Mouse (Mus musculus) liver, embryonic 16.5 days (tissue): ENCODE measurements around the gene Ttpal. TPM values are rescaled to one million over a fixed set of nuclear protein-coding genes. Genes with fewer than 3 reads are reported as not detected.

Experiments used
- ATAC-seq: fragments of 200-750 bp; cut with Nextera tagmentation; 2 replicates; pipeline ENCODE4 v1.8.0; 2017; ENCODE audit warnings: low read depth, mild to moderate bottlenecking, moderate number of reproducible peaks, moderate library complexity
- H3K27ac ChIP-seq: fragments of 300-500 bp; sonication (generic); 2 replicates; pipeline ENCODE4 v1.5.1; 2014; ENCODE audit warnings: mild to moderate bottlenecking, low read length
- H3K27me3 ChIP-seq: fragments of 300-500 bp; sonication (generic); 2 replicates; pipeline ENCODE4 v1.6.1; 2014; ENCODE audit warnings: low read depth, low read length, mixed read lengths; ENCODE audit not compliant: control insufficient read depth, insufficient read depth
- H3K36me3 ChIP-seq: fragments of 300-500 bp; sonication (generic); 2 replicates; pipeline ENCODE4 v1.6.1; 2014; ENCODE audit warnings: mild to moderate bottlenecking; ENCODE audit not compliant: control insufficient read depth, insufficient read depth
- H3K4me1 ChIP-seq: fragments of 300-500 bp; sonication (generic); 2 replicates; pipeline ENCODE4 v1.6.1; 2014; ENCODE audit warnings: low read depth, low read length, mixed read lengths; ENCODE audit not compliant: control insufficient read depth
- H3K4me2 ChIP-seq: fragments of 300-500 bp; sonication (generic); 2 replicates; pipeline ENCODE4 v1.6.1; 2014; ENCODE audit warnings: low read depth, low read length, mixed read lengths
- H3K4me3 ChIP-seq: fragments of 300-500 bp; sonication (generic); 2 replicates; pipeline ENCODE4 v1.5.1; 2014; ENCODE audit warnings: low read depth, mild to moderate bottlenecking, low read length
- H3K9ac ChIP-seq: fragments of 300-500 bp; sonication (generic); 2 replicates; pipeline ENCODE4 v1.6.1; 2014; ENCODE audit warnings: low read depth, low read length
- H3K9me3 ChIP-seq: fragments of 300-500 bp; sonication (generic); replicated peaks from 2 replicates; pipeline ENCODE4 v1.6.1; 2016; ENCODE audit warnings: low read length; ENCODE audit not compliant: control insufficient read depth
- WGBS: fragments of 180-500 bp; shearing (Covaris S2); extraction: QIAGEN DNeasy Blood & Tissue Kit; methylation state at CpG from one replicate; pipeline ENCODE4 v1.1.7; 2014; ENCODE audit not compliant: insufficient replicate concordance; 5-methylcytosine and 5-hydroxymethylcytosine counted together
- polyA plus RNA-seq: library from polyadenylated mRNA; unstranded; fragments of >200 nt; fragmentation: Nextera tagmentation; extraction: Ambion mirVana; gene quantifications from 2 replicates; pipeline ENCODE4 v1.2.1, GENCODE M21; 2015

Ttpal gene
- polyA plus RNA-seq, 1 experiment from 2014 or later: 10.6 TPM

DNA sequence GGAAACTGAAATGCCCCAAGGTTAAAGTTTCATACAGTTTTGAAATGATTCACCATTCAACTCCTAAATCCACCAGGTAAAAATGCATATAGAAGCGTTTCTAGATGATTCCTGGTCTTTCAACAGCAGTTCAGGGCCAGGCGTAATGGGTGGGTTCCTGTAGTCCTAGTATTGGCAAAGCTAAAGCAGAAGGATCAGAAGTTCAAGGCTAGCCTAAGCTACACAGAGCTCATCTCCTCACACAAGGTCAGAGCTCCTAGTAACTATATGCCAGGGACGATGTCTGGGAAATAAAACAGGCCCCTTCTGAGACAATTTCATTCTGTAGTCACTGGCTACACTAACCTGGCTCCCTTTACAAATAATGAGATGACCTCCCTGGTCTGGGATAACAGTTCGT, 29.1 kb downstream of the Ttpal start:
- WGBS: 92% methylated on average over 4 of the region's 4 CpGs
- Histone ChIP-seq H3K4me1 (no peaks in the 10 kb centered on the region), H3K27ac (no peak overlapping the region), H3K36me3 (peaks cover 95% of the 10 kb centered on the region), H3K9me3 (no peaks in the 10 kb centered on the region), H3K4me3 (no peak overlapping the region), H3K27me3 (no peaks in the 10 kb centered on the region), H3K4me2 (no peak overlapping the region), H3K9ac (no peak overlapping the region)
- ATAC-seq: no peak

DNA sequence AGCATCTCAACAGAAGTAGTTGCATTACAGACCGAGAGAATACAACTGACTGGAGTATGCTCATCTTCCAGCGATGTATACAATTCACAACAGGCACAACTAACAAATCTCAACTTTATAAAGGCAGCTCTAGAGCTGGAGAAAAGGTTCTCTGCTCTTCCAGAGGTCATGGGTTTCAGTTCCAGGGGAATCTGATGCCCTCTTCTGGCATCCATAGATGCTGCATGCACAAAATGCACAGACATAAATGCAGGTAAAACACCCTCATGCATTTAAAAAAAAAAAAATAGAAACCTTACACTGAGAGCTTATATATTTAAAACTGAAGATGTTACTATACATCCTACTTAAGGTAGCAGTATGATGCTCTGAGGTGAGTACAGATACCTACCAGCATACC, 29.6 kb downstream of the Ttpal start:
- H3K4me3 ChIP-seq: no peak overlapping the region
- no peak for ATAC-seq
- H3K27ac ChIP-seq: no peak overlapping the region
- H3K27me3 ChIP-seq: no peaks in the 10 kb centered on the region
- H3K9me3 ChIP-seq: no peaks in the 10 kb centered on the region
- 95% methylated on average over 2 of the region's 2 CpGs for WGBS
- peaks cover 95% of the 10 kb centered on the region for H3K36me3 ChIP-seq
- H3K9ac ChIP-seq: no peak overlapping the region
- no peaks in the 10 kb centered on the region for H3K4me1 ChIP-seq
- H3K4me2 ChIP-seq: no peak overlapping the region

DNA sequence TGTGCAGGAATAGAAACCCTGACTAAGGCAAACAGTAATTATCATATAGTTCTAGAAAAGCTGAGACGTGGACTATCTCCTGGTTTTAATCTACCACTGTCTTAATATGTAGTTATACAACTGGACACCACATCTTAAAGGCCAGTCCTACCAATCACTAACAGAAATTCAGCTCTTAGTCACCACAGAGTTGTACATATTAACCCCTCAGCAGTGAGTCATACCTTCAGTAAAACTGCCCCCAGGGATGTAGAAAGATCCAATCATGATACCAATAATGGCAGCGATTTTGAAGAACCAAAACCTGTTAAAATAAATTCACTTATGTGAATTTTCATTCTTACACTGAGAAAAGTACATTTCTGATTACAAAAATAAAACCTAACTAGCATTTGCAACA, 32.1 kb downstream of the Ttpal start:
- peaks cover 93% of the 10 kb centered on the region for H3K36me3 ChIP-seq
- ATAC-seq: no peak
- no peaks in the 10 kb centered on the region for H3K27me3 ChIP-seq
- no peak overlapping the region for H3K9ac ChIP-seq
- H3K27ac ChIP-seq: no peak overlapping the region
- no peaks in the 10 kb centered on the region for H3K9me3 ChIP-seq
- H3K4me3 ChIP-seq: no peak overlapping the region
- WGBS: 81% methylated on average over 2 of the region's 2 CpGs
- H3K4me2 ChIP-seq: no peak overlapping the region
- peaks cover 21% of the 10 kb centered on the region for H3K4me1 ChIP-seq

DNA sequence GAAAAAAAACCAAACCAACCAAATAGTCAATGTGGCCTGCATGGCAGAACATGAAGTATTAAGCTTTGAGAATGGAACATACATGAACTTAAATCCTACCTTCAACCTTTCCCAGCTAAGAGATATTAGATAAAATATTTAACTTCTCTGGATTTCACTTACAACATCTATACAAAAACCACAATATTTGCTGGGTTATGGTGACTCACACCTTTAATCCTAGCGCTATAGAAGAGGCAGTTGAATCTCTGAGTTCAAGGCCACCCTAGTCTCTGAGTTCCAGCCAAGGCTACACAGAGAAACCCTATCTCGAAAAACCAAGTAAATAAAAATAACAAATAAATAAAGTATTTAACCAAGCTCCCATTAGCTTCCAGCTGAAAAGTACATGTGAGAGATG, 33.9 kb downstream of the Ttpal start:
- Histone ChIP-seq H3K9ac (no peak overlapping the region), H3K9me3 (no peaks in the 10 kb centered on the region), H3K27me3 (no peaks in the 10 kb centered on the region), H3K36me3 (peaks cover 91% of the 10 kb centered on the region), H3K27ac (no peak overlapping the region), H3K4me3 (no peak overlapping the region), H3K4me2 (no peak overlapping the region), H3K4me1 (peaks cover 37% of the 10 kb centered on the region)
- 83% methylated on average over 2 of the region's 2 CpGs for WGBS
- no peak for ATAC-seq

DNA sequence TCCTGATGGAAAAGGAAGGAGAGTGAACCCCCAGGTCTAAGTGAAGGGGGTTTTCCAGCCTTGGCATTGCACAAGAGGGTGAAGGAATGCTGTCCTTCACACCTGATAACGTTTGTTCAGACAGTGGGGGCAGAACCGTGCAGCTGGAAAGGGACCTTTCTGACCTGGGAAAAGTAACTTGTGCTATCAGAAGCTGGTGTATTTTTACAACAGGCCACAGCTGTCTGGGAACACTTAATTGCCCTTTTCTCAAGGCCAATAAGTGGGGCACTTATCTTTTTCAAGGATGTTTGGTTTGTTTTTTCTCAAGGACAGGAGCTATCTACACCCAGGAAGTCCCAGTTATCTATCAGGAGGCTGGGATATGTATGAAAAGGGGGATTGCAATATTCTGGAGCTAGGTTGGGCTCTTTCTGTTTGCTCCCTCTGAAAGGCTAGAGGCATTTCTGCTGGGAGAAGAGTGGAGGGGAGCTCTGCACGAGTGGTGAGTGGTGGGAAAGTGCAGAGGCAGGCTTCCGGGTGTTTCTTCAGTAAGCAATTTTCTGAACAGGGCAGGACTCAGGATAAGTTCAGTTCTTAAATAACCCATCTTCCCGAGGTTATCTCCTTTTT, 35.6 kb downstream of the Ttpal start:
- H3K9ac ChIP-seq: peak overlapping the region; percentile 18; the same call in 1 of the 2 replicates
- H3K36me3 ChIP-seq: peaks cover 82% of the 10 kb centered on the region
- peak overlapping the region; percentile 30; the same call in 1 of the 2 replicates for H3K27ac ChIP-seq
- peaks cover 49% of the 10 kb centered on the region for H3K4me1 ChIP-seq
- WGBS: 38% methylated on average over 5 of the region's 5 CpGs
- no peaks in the 10 kb centered on the region for H3K27me3 ChIP-seq
- ATAC-seq: no peak
- H3K4me3 ChIP-seq: no peak overlapping the region
- no peaks in the 10 kb centered on the region for H3K9me3 ChIP-seq
- H3K4me2 ChIP-seq: peak overlapping the region; percentile 28

DNA sequence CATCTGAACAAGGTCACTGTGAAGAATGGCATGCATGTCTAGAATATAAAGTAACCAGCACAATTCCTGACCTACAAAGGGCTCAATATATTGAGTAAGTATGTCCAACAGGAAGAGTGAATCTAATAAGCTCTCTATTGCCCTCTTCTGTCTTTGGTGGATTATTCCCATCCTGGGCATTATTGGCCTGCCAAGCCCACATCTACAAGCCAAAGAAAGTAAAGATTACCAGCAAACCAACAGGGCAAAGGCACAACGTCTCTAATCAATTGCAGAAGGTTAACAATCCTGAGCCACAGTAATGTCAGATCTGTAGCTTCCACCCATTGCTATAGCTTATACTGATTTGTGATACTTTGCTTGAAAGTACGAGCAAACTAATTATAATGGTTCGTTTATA, 38.4 kb downstream of the Ttpal start:
- 54% methylated on average over 3 of the region's 3 CpGs for WGBS
- Histone ChIP-seq H3K4me2 (peak overlapping the region; percentile 77), H3K4me3 (peak overlapping the region; percentile 100), H3K27ac (peak overlapping the region; percentile 30; the same call in 1 of the 2 replicates), H3K9ac (no peak overlapping the region), H3K36me3 (peaks cover 61% of the 10 kb centered on the region), H3K27me3 (no peaks in the 10 kb centered on the region), H3K4me1 (peaks cover 53% of the 10 kb centered on the region), H3K9me3 (no peaks in the 10 kb centered on the region)
- ATAC-seq: no peak

DNA sequence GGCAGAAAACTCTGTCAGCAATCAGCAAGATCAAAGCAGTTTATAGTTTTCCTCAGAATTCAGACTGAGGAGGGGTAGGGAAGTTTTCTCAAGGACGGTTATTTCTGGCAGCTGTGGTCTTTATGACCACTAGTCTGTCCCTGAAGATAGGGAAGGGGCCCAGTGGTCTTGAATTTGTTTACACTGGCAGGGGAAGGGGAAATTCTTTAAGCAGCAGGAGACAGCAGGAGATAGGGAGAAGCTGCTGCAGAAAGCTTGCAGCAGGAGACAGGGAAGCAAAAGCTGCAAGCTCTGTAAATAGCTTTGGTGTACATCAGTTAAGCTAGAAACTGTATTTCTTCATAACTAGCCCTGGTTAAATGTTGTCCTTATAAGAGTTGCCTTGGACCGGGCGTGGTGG, 39.6 kb downstream of the Ttpal start:
- peak overlapping the region; percentile 77 for H3K4me2 ChIP-seq
- peak overlapping the region; percentile 100 for H3K27ac ChIP-seq
- no peak for ATAC-seq
- peak overlapping the region; percentile 100 for H3K4me3 ChIP-seq
- H3K9me3 ChIP-seq: no peaks in the 10 kb centered on the region
- H3K4me1 ChIP-seq: peaks cover 60% of the 10 kb centered on the region
- peak overlapping the region; percentile 100 for H3K9ac ChIP-seq
- H3K27me3 ChIP-seq: no peaks in the 10 kb centered on the region
- WGBS: 25% methylated on average over 3 of the region's 3 CpGs
- H3K36me3 ChIP-seq: peaks cover 51% of the 10 kb centered on the region

DNA sequence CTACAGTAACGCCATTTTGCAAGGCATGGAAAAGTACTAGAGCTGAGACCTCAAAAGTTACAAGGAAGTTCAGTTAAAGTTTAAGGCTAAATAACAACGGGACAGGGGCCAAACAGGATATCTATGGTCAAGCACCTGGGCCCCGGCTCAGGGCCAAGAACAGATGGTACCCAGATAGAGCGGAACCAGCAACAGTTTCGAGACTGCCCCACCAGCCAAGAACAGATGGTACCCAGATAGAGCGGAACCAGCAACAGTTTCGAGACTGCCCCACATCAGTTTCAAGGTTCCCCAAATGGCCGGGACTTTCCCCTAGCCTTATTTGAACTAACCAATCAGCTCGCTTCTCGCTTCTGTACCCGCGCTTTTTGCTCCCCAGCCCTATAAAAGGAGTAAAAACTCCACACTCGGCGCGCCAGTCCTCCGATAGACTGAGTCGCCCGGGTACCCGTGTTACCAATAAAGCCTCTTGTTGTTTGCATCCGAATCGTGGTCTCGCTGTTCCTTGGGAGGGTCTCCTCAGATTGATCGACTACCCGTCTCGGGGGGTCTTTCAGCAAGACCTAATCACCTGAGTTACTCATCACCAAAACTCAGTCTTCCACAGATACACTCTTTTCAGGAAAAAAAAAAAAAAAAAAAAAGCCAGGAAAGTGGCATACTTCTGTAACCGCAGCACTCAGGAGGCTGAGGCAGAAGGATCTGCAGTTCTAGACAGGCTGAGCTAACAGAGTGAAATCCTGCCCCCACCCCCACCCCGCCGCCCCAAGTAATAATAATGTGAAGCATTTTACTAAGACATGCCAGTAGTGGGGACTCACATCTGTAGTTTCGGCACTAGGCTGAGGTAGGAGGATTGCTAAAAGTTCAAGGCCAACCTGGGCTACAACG, 40.8 kb downstream of the Ttpal start:
- H3K36me3 ChIP-seq: peaks cover 40% of the 10 kb centered on the region
- peak overlapping the region; percentile 100 for H3K9ac ChIP-seq
- WGBS: 18% methylated on average over 30 of the region's 30 CpGs

DNA sequence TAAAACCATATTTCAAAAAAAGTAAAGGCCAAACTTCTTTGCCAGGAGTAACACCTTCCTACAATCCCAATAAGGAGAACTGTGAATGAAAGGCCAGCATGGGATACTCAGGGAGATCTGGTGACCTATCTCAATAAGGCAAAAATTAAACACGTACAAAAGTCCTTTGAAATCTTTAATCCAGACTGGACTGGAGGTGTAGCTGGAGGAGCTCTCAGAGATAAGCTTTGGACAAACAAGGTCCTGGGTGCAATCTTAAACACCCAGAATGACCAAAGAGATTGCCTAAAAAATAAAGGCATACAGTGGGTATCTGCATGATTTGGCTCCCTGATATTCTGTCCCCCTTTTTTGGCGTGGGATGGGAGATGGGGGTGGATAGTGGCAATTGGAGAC, 41.5 kb downstream of the Ttpal start:
- Histone ChIP-seq H3K27ac (peak overlapping the region; percentile 100), H3K4me2 (peak overlapping the region; percentile 77), H3K4me1 (peaks cover 44% of the 10 kb centered on the region), H3K4me3 (peak overlapping the region; percentile 100), H3K9me3 (no peaks in the 10 kb centered on the region), H3K36me3 (peaks cover 34% of the 10 kb centered on the region), H3K9ac (peak overlapping the region; percentile 100), H3K27me3 (no peaks in the 10 kb centered on the region)
- no peak for ATAC-seq
- 3% methylated on average over 2 of the region's 2 CpGs for WGBS

More for the DNA sequence above, 40.8 kb downstream of the Ttpal start:
- peak overlapping the region; percentile 100 for H3K27ac ChIP-seq
- H3K4me2 ChIP-seq: peak overlapping the region; percentile 77
- ATAC-seq: peak; percentile 75
- peaks cover 51% of the 10 kb centered on the region for H3K4me1 ChIP-seq
- H3K4me3 ChIP-seq: peak overlapping the region; percentile 100
- no peaks in the 10 kb centered on the region for H3K27me3 ChIP-seq
- H3K9me3 ChIP-seq: no peaks in the 10 kb centered on the region
